Mouse (Mus musculus): Measurements from ENCODE around the gene Rere. TPM values are rescaled to one million over a fixed set of nuclear protein-coding genes. Genes with fewer than 3 reads are reported as not detected.

Rere gene
- polyA plus RNA-seq, 1 experiment from 2014 or later, result 22.2 TPM

DNA sequence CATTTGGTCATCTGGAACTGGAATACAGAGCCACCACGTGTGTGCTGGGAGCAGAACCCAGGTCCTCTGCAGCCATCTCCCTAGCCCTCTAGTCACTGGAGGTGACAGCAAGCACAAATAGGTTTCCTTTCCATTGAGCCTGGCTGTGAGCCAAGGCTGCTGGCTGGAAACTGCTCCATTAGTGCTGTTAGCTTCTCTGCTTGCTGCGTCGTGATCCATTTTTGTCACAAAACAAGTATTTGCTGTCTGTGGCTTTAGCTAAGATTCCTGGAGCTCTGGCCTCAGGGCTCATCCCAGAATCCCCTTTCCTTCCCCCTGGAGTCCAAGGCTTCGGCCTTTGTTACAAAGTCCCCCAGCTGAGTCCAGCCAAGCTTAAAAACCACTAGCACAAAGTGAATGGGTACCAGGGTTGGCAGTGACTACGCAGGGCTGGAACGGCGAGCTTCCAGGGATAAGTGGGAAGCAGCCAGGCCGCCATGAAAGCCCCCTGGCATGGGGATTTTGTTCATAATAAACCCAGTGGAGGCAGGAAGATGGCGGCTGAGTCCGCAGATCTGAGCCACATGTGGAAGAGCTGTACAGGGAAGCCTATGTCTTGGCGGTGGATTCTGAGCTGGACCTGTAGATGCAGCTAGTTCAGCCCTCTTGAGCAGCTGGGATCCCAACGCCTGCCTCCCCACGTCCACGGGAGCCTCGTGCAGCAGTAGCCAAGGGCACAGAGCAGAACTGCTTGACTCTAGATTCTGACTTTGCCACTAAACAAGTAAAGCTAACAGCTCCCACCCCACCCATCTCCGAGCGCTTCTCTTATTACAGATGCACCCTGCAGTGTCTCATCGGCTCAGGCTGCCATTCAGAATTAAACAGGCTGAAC is 30.7 kb upstream of the Rere start:
- ATAC-seq, result no peak
- WGBS, result 53% methylated on average over 18 of the region's 18 CpGs
- no peak overlapping the region for H3K4me3 ChIP-seq (ENCODE audit: low read length)
- no peaks in the 10 kb centered on the region for H3K27me3 ChIP-seq (replicated peaks; ENCODE audit: control insufficient read depth, insufficient read depth, low read length)
- H3K4me2 ChIP-seq (ENCODE audit: low read depth, low read length), result no peak overlapping the region
- peak overlapping the region; percentile 22; the same call in 1 of the 2 replicates for H3K9ac ChIP-seq (ENCODE audit: low read depth, low read length)
- H3K27ac ChIP-seq (ENCODE audit: low read length), result peak overlapping the region; percentile 8; the same call in 1 of the 2 replicates
- H3K4me1 ChIP-seq (ENCODE audit: control insufficient read depth, insufficient read depth, low read length), result no peaks in the 10 kb centered on the region
- H3K36me3 ChIP-seq (ENCODE audit: control insufficient read depth, insufficient read depth, low read length), result peaks cover 32% of the 10 kb centered on the region
- H3K9me3 ChIP-seq (ENCODE audit: control insufficient read depth, low read length), result no peaks in the 10 kb centered on the region

GRCm38 (mm10) chr4:150254416-150254815 is 27.0 kb upstream of the Rere start:
- Histone ChIP-seq H3K27me3 (replicated peaks; ENCODE audit: control insufficient read depth, insufficient read depth, low read length) (no peaks in the 10 kb centered on the region), H3K4me1 (ENCODE audit: control insufficient read depth, insufficient read depth, low read length) (peaks cover 11% of the 10 kb centered on the region; the same call in 1 of the 2 replicates), H3K27ac (ENCODE audit: low read length) (no peak overlapping the region), H3K36me3 (ENCODE audit: control insufficient read depth, insufficient read depth, low read length) (peaks cover 5% of the 10 kb centered on the region; the same call in 1 of the 2 replicates), H3K4me3 (ENCODE audit: low read length) (no peak overlapping the region), H3K9ac (ENCODE audit: low read depth, low read length) (no peak overlapping the region), H3K9me3 (ENCODE audit: control insufficient read depth, low read length) (no peaks in the 10 kb centered on the region), H3K4me2 (ENCODE audit: low read depth, low read length) (no peak overlapping the region)
- 67% methylated on average over 4 of the region's 4 CpGs for WGBS
- ATAC-seq, result no peak

GRCm38 (mm10) chr4:150255181-150255580 is 26.3 kb upstream of the Rere start:
- 84% methylated on average over 7 of the region's 7 CpGs for WGBS
- Histone ChIP-seq H3K9me3 (ENCODE audit: control insufficient read depth, low read length) (no peaks in the 10 kb centered on the region), H3K27me3 (replicated peaks; ENCODE audit: control insufficient read depth, insufficient read depth, low read length) (no peaks in the 10 kb centered on the region), H3K4me3 (ENCODE audit: low read length) (no peak overlapping the region), H3K4me2 (ENCODE audit: low read depth, low read length) (no peak overlapping the region), H3K4me1 (ENCODE audit: control insufficient read depth, insufficient read depth, low read length) (peaks cover 11% of the 10 kb centered on the region; the same call in 1 of the 2 replicates), H3K36me3 (ENCODE audit: control insufficient read depth, insufficient read depth, low read length) (0 out of 2 replicates have a peak, but pooled peaks cover 2% of the 10 kb centered on the region), H3K9ac (ENCODE audit: low read depth, low read length) (no peak overlapping the region), H3K27ac (ENCODE audit: low read length) (no peak overlapping the region)
- ATAC-seq, result no peak

GRCm38 (mm10) chr4:150257252-150258204 is 23.9 kb upstream of the Rere start:
- Histone ChIP-seq H3K36me3 (ENCODE audit: control insufficient read depth, insufficient read depth, low read length) (0 out of 2 replicates have a peak, but pooled peaks cover 2% of the 10 kb centered on the region), H3K4me1 (ENCODE audit: control insufficient read depth, insufficient read depth, low read length) (peaks cover 11% of the 10 kb centered on the region; the same call in 1 of the 2 replicates), H3K9ac (ENCODE audit: low read depth, low read length) (peak overlapping the region; percentile 25; the same call in 1 of the 2 replicates), H3K27ac (ENCODE audit: low read length) (peak overlapping the region; percentile 42), H3K4me2 (ENCODE audit: low read depth, low read length) (no peak overlapping the region), H3K4me3 (ENCODE audit: low read length) (no peak overlapping the region), H3K27me3 (replicated peaks; ENCODE audit: control insufficient read depth, insufficient read depth, low read length) (no peaks in the 10 kb centered on the region), H3K9me3 (ENCODE audit: control insufficient read depth, low read length) (no peaks in the 10 kb centered on the region)
- WGBS, result 46% methylated on average over 20 of the region's 20 CpGs
- peak; percentile 78 for ATAC-seq

DNA sequence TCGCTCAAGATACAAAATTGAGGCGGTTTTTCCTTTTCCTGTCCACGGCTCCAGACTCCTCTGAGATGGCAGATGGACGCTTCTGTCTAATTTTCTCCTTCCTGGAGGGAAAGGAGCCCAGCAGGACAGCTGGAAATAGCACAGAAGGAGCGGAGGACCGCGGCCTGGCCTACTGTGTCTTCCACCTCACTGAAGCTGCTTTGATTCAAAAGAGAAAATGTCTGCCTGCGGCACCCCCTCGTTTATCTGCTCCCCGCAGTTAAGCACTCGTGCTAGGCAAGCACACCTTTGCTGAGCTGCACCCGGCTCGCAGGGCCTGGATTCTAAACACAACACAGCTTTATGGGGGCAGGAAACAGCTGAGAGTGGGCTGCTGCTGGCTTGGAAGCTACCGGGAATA is 23.1 kb upstream of the Rere start:
- no peak for ATAC-seq
- Histone ChIP-seq H3K9me3 (ENCODE audit: control insufficient read depth, low read length) (no peaks in the 10 kb centered on the region), H3K4me3 (ENCODE audit: low read length) (no peak overlapping the region), H3K4me1 (ENCODE audit: control insufficient read depth, insufficient read depth, low read length) (peaks cover 11% of the 10 kb centered on the region; the same call in 1 of the 2 replicates), H3K27ac (ENCODE audit: low read length) (peak overlapping the region; percentile 54), H3K9ac (ENCODE audit: low read depth, low read length) (peak overlapping the region; percentile 25; the same call in 1 of the 2 replicates), H3K36me3 (ENCODE audit: control insufficient read depth, insufficient read depth, low read length) (no peaks in the 10 kb centered on the region), H3K4me2 (ENCODE audit: low read depth, low read length) (no peak overlapping the region), H3K27me3 (replicated peaks; ENCODE audit: control insufficient read depth, insufficient read depth, low read length) (no peaks in the 10 kb centered on the region)
- WGBS, result 51% methylated on average over 14 of the region's 14 CpGs

- no peak overlapping the region for H3K4me3 ChIP-seq (ENCODE audit: low read length)
- no peaks in the 10 kb centered on the region for H3K27me3 ChIP-seq (replicated peaks; ENCODE audit: control insufficient read depth, insufficient read depth, low read length)
- no peak overlapping the region for H3K27ac ChIP-seq (ENCODE audit: low read length)
- no peak for ATAC-seq
- 94% methylated on average over 7 of the region's 7 CpGs for WGBS
- no peak overlapping the region for H3K9ac ChIP-seq (ENCODE audit: low read depth, low read length)
- H3K9me3 ChIP-seq (ENCODE audit: control insufficient read depth, low read length), result no peaks in the 10 kb centered on the region
- H3K36me3 ChIP-seq (ENCODE audit: control insufficient read depth, insufficient read depth, low read length), result no peaks in the 10 kb centered on the region
- H3K4me2 ChIP-seq (ENCODE audit: low read depth, low read length), result no peak overlapping the region
- peaks cover 11% of the 10 kb centered on the region; the same call in 1 of the 2 replicates for H3K4me1 ChIP-seq (ENCODE audit: control insufficient read depth, insufficient read depth, low read length)
Observed at GRCm38 (mm10) chr4:150259577-150259976, 21.9 kb upstream of the Rere start.

GRCm38 (mm10) chr4:150260111-150260510 is 21.3 kb upstream of the Rere start:
- H3K9ac ChIP-seq (ENCODE audit: low read depth, low read length), result no peak overlapping the region
- no peak overlapping the region for H3K4me2 ChIP-seq (ENCODE audit: low read depth, low read length)
- peaks cover 11% of the 10 kb centered on the region; the same call in 1 of the 2 replicates for H3K4me1 ChIP-seq (ENCODE audit: control insufficient read depth, insufficient read depth, low read length)
- no peaks in the 10 kb centered on the region for H3K36me3 ChIP-seq (ENCODE audit: control insufficient read depth, insufficient read depth, low read length)
- no peak overlapping the region for H3K27ac ChIP-seq (ENCODE audit: low read length)
- ATAC-seq, result no peak
- no peaks in the 10 kb centered on the region for H3K9me3 ChIP-seq (ENCODE audit: control insufficient read depth, low read length)
- WGBS, result 55% methylated on average over 7 of the region's 7 CpGs
- no peak overlapping the region for H3K4me3 ChIP-seq (ENCODE audit: low read length)
- no peaks in the 10 kb centered on the region for H3K27me3 ChIP-seq (replicated peaks; ENCODE audit: control insufficient read depth, insufficient read depth, low read length)

DNA sequence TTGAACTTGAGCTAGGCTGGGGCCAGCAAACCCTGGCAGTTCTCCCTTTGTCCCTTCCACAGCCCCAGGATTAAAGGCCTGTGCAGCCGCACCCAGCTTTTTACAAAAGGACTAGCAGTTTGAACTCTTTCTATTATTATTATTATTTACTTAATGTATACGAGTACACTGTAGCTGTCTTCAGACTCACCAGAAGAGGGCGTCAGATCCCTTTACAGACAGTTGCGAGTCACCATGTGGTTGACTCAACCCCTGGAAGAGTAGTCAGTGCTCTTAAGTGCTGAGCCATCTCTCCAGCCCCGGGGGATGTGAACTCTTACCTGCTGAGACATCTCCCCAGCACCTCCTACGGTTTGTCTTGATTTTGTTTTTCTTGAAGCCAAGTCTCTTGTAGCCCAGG is 20.7 kb upstream of the Rere start:
- Histone ChIP-seq H3K4me3 (ENCODE audit: low read length) (no peak overlapping the region), H3K4me1 (ENCODE audit: control insufficient read depth, insufficient read depth, low read length) (peaks cover 11% of the 10 kb centered on the region; the same call in 1 of the 2 replicates), H3K27ac (ENCODE audit: low read length) (no peak overlapping the region), H3K9me3 (ENCODE audit: control insufficient read depth, low read length) (no peaks in the 10 kb centered on the region), H3K4me2 (ENCODE audit: low read depth, low read length) (no peak overlapping the region), H3K9ac (ENCODE audit: low read depth, low read length) (no peak overlapping the region), H3K36me3 (ENCODE audit: control insufficient read depth, insufficient read depth, low read length) (no peaks in the 10 kb centered on the region), H3K27me3 (replicated peaks; ENCODE audit: control insufficient read depth, insufficient read depth, low read length) (no peaks in the 10 kb centered on the region)
- ATAC-seq, result no peak
- WGBS, result 42% methylated on average over 6 of the region's 6 CpGs

DNA sequence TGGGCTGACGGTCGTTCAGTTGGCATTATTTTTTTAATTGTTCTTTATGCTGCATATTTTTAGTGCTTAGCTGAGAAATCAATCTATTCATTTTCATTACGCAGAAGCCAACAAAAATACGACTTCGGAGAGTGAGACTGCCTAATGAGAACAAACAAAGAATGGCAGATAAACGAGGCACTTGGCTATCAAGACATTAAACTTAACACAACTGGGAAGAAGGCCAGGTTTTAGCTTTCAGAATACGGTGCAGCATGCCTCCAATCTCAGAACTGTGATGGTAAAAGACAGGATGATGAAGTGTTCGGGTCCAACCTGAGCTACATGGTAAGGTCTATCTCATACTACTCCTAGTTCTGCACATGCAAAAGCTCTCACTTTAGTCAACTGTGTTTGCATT is 19.1 kb upstream of the Rere start:
- Histone ChIP-seq H3K4me1 (ENCODE audit: control insufficient read depth, insufficient read depth, low read length) (peaks cover 11% of the 10 kb centered on the region; the same call in 1 of the 2 replicates), H3K9ac (ENCODE audit: low read depth, low read length) (no peak overlapping the region), H3K27me3 (replicated peaks; ENCODE audit: control insufficient read depth, insufficient read depth, low read length) (no peaks in the 10 kb centered on the region), H3K9me3 (ENCODE audit: control insufficient read depth, low read length) (no peaks in the 10 kb centered on the region), H3K27ac (ENCODE audit: low read length) (no peak overlapping the region), H3K4me2 (ENCODE audit: low read depth, low read length) (no peak overlapping the region), H3K4me3 (ENCODE audit: low read length) (no peak overlapping the region), H3K36me3 (ENCODE audit: control insufficient read depth, insufficient read depth, low read length) (no peaks in the 10 kb centered on the region)
- 71% methylated on average over 8 of the region's 8 CpGs for WGBS
- no peak for ATAC-seq

Data from intestine, embryonic 16.5 days (tissue).